Mouse (Mus musculus) brain, embryonic 14.5 days (tissue): ENCODE data around the gene Rflna.

ENCODE experiments used
- CTCF ChIP-seq: fragments of 200-500 bp; IDR thresholded peaks from 2 replicates; pipeline ENCODE4 v1.5.1; 2012; ENCODE audit warnings: inconsistent platforms, mild to moderate bottlenecking, moderate library complexity, borderline replicate concordance; ENCODE audit not compliant: insufficient read depth, insufficient read length; ENCODE audit errors: extremely low read depth
- POLR2A ChIP-seq: fragments of 200-500 bp; IDR thresholded peaks from 2 replicates; pipeline ENCODE4 v1.6.1; 2012; ENCODE audit warnings: mild to moderate bottlenecking, inconsistent platforms, borderline replicate concordance; ENCODE audit not compliant: poor library complexity, insufficient read depth, insufficient read length, severe bottlenecking; ENCODE audit errors: extremely low read depth

DNA sequence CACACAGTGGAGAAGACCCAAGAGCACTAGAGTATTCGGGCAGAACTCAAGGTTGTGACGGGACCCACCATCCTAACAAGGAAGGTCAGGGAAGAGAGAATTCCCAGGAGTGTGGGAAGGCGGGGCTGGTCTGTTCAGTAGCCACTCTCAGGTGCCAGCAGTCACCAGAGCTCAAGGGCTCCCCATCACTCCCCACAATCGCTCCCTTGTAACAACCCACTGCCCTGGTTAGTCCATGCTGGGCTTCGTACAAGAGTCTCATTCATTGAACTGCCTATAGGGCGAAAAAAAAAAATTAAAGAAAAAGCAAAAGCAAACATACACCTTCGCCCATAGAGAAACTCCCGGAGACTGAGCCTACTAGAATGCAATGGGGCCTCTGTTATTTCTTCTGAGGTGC is 10.7 kb upstream of the Rflna start:
- TF ChIP-seq CTCF = no peak
- no peak for TF ChIP-seq POLR2A
